Mouse (Mus musculus): ENCODE data around the gene Yipf4. TPM values are rescaled to one million over a fixed set of nuclear protein-coding genes. Genes with fewer than 3 reads are reported as not detected.
"Not testable (repeated sequence)": the region's sequence is repeated elsewhere in the genome, so short reads cannot be mapped to it uniquely, and the experiment has no call there.

Gene Yipf4
- polyA plus RNA-seq, 1 experiment from 2014 or later, result 56.6 TPM

DNA sequence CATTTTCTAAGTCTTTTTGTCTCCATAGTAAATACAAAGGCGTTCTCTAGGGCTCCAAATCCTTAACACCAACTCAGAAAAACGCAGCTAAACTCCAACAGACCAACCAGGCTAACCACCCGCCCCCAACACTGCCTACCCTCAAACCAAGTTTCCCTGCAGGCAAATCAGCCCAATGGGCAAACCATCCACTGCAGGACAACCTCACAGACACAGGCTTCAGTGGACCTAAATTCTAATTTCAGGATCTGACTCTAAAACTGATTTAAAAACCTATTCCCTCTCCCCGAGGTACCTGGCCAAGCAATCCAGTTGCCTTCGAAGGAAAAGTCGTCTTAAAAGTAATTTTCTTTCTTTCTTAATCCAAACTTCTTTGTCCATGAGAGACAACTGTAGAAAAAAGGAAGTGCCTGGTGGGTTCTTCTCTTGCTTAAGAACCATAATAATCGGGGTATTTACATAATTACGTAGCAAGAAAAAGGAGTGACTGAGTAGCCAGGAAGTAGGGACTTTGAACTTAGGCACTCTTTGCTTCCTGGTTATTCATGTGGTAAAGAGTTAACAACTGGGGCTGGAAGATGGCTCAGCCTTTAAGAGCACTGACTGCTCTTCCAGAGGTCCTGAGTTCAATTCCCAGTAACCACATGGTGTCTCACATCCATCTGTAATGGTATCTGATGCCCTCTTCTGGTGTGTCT is 30.4 kb upstream of the Yipf4 start, which contains the start of gene Nlrc4:
Gene Nlrc4 (minus strand): TSS at position 432 of the 698 bp plus-strand sequence.
- WGBS, result 55% methylated on average over 8 of the region's 8 CpGs
- H3K4me3 ChIP-seq (ENCODE audit: low read length), result no peak within 1 kb of the TSS
- ATAC-seq (replicated peaks; ENCODE audit: extremely low read depth, insufficient read depth, low FRiP score), result no peak

GRCm38 (mm10) chr17:74463510-74463909 is 25.8 kb upstream of the Yipf4 start:
- Histone ChIP-seq H3K9me3 (replicated peaks; ENCODE audit: control insufficient read depth, low read length) (no peaks in the 10 kb centered on the region), H3K27me3 (ENCODE audit: control insufficient read depth, insufficient read depth, low read length) (no peaks in the 10 kb centered on the region), H3K36me3 (ENCODE audit: control insufficient read depth, insufficient read depth) (no peaks in the 10 kb centered on the region), H3K27ac (ENCODE audit: low read length) (no peak overlapping the region), H3K9ac (ENCODE audit: low read length) (no peak overlapping the region), H3K4me2 (ENCODE audit: low read depth, low read length) (no peak overlapping the region), H3K4me1 (ENCODE audit: control insufficient read depth, insufficient read depth, low read length) (no peaks in the 10 kb centered on the region), H3K4me3 (ENCODE audit: low read length) (no peak overlapping the region)
- ATAC-seq (replicated peaks; ENCODE audit: extremely low read depth, insufficient read depth, low FRiP score), result no peak

More for the DNA sequence above, 30.4 kb upstream of the Yipf4 start, which contains the start of gene Nlrc4:
- H3K36me3 ChIP-seq (ENCODE audit: control insufficient read depth, insufficient read depth), result no peaks in the 10 kb centered on the region
- no peak within 1 kb of the TSS for H3K9ac ChIP-seq (ENCODE audit: low read length)
- no peak within 1 kb of the TSS for H3K4me2 ChIP-seq (ENCODE audit: low read depth, low read length)
- H3K4me1 ChIP-seq (ENCODE audit: control insufficient read depth, insufficient read depth, low read length), result no peaks in the 10 kb centered on the region
- H3K9me3 ChIP-seq (replicated peaks; ENCODE audit: control insufficient read depth, low read length), result no peaks in the 10 kb centered on the region
- H3K27me3 ChIP-seq (ENCODE audit: control insufficient read depth, insufficient read depth, low read length), result no peaks in the 10 kb centered on the region
- H3K27ac ChIP-seq (ENCODE audit: low read length), result no peak within 1 kb of the TSS

DNA sequence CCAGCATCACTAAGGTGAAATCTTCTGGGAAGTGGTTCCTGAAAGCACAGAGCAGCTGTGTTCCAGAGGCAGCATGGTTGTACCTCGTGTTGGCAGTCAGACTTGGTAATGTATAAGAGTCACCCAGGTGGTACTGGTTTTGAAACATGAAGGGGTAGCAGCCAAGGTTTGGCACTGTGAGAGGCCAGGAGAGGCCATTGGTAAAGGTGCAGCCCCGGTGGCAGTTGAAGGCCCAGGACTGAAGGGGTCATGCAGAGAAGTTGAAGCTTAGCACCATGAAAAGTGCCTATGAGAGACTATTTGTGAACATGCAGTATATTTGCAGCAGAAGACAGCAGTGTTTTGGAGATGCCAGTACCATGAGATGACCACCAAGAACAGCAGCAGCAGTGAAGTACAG is 21.3 kb upstream of the Yipf4 start:
- 78% methylated on average over 2 of the region's 2 CpGs for WGBS
- H3K4me2 ChIP-seq (ENCODE audit: low read depth, low read length); H3K9me3 ChIP-seq (replicated peaks; ENCODE audit: control insufficient read depth, low read length); H3K36me3 ChIP-seq (ENCODE audit: control insufficient read depth, insufficient read depth); H3K27me3 ChIP-seq (ENCODE audit: control insufficient read depth, insufficient read depth, low read length); H3K4me3 ChIP-seq (ENCODE audit: low read length); H3K9ac ChIP-seq (ENCODE audit: low read length); H3K4me1 ChIP-seq (ENCODE audit: control insufficient read depth, insufficient read depth, low read length); H3K27ac ChIP-seq (ENCODE audit: low read length); ATAC-seq (replicated peaks; ENCODE audit: extremely low read depth, insufficient read depth, low FRiP score): not testable (repeated sequence)

DNA sequence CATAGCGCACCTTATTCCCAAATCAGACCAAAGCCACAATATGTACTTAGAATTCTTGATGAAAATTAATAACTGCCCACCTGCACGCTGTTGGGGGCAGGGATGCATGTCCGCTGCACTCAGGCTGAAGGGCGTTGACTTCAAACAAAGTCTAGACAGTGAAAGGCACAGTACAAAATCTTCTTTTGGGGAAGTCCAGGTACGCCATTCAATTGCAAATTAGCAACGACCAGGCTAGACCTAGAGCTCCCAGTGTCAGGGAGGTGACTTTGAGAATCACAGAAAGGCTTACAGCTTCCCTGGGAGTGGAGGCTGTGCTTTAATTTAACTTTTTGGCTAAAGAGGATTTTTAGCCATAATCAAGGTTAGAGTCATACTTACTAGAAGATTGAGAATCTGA is 19.2 kb upstream of the Yipf4 start:
- H3K9ac ChIP-seq (ENCODE audit: low read length); H3K27ac ChIP-seq (ENCODE audit: low read length); H3K9me3 ChIP-seq (replicated peaks; ENCODE audit: control insufficient read depth, low read length); H3K4me1 ChIP-seq (ENCODE audit: control insufficient read depth, insufficient read depth, low read length); ATAC-seq (replicated peaks; ENCODE audit: extremely low read depth, insufficient read depth, low FRiP score); H3K36me3 ChIP-seq (ENCODE audit: control insufficient read depth, insufficient read depth); H3K4me2 ChIP-seq (ENCODE audit: low read depth, low read length); H3K27me3 ChIP-seq (ENCODE audit: control insufficient read depth, insufficient read depth, low read length); H3K4me3 ChIP-seq (ENCODE audit: low read length): not testable (repeated sequence)
- 74% methylated on average over 6 of the region's 6 CpGs for WGBS

DNA sequence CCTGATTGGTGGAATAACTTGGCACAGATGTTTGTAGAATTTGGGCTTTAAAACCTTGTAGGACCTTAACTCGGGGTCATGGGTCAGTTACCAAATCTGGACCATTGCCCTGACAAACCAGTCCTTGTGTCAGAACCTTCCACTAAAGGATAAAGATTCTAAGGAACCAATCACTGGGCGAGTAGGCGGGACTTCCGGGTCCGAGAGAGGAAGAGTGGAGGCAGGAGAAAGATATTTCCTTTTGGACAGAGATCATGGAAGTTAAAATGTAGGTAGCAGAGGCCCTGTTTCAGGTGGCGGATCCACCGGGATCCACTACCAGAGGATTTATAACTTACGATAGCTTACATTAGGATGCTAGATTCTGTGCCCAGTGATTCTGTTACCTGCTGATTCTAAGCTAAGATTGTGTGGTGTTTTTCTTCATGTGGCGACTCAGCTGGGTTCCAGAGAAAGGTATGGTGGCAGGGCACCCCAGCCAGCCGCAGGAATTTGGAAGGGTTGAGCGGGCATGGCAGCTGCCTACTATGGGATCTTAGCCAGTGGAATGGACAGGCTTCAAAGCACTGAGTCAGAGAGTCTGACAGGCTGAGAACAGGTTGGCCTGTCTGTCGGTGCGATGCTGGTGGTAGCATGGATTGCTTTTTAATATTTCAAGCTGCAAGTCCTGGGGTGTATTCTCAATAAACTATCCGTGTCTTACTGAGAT is 8.8 kb upstream of the Yipf4 start:
- H3K4me3 ChIP-seq (ENCODE audit: low read length), result no peak overlapping the region
- 79% methylated on average over 14 of the region's 14 CpGs for WGBS
- no peaks in the 10 kb centered on the region for H3K36me3 ChIP-seq (ENCODE audit: control insufficient read depth, insufficient read depth)
- H3K27ac ChIP-seq (ENCODE audit: low read length), result no peak overlapping the region
- no peaks in the 10 kb centered on the region for H3K9me3 ChIP-seq (replicated peaks; ENCODE audit: control insufficient read depth, low read length)
- no peak for ATAC-seq (replicated peaks; ENCODE audit: extremely low read depth, insufficient read depth, low FRiP score)
- H3K4me2 ChIP-seq (ENCODE audit: low read depth, low read length), result no peak overlapping the region
- H3K9ac ChIP-seq (ENCODE audit: low read length), result no peak overlapping the region
- no peaks in the 10 kb centered on the region for H3K27me3 ChIP-seq (ENCODE audit: control insufficient read depth, insufficient read depth, low read length)
- H3K4me1 ChIP-seq (ENCODE audit: control insufficient read depth, insufficient read depth, low read length), result no peaks in the 10 kb centered on the region

DNA sequence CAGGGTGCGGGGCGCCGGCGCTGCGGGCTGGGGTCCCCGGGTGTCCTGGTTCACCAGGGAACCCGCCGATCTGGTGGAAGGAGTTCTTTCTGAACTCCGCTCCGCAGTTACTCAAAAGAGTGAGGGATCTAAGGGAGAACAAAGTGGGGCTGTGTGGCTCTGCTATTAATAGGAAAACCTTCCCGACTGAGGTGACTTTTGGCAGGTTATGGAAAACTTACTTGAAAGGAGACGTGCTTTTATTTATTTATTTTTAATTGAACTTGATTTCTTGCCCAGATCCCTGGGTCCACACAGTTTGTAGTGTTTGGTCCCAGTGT is 568 bp downstream of the Yipf4 start:
- peaks cover 5% of the 10 kb centered on the region for H3K4me1 ChIP-seq (ENCODE audit: control insufficient read depth, insufficient read depth, low read length)
- H3K36me3 ChIP-seq (ENCODE audit: control insufficient read depth, insufficient read depth), result peaks cover 17% of the 10 kb centered on the region
- peak overlapping the region; percentile 95 for H3K9ac ChIP-seq (ENCODE audit: low read length)
- WGBS, result 1% methylated on average over 12 of the region's 12 CpGs
- H3K27me3 ChIP-seq (ENCODE audit: control insufficient read depth, insufficient read depth, low read length), result no peaks in the 10 kb centered on the region
- peak overlapping the region; percentile 98 for H3K4me3 ChIP-seq (ENCODE audit: low read length)
- H3K4me2 ChIP-seq (ENCODE audit: low read depth, low read length), result peak overlapping the region; percentile 73
- H3K27ac ChIP-seq (ENCODE audit: low read length), result peak overlapping the region; percentile 90
- no peaks in the 10 kb centered on the region for H3K9me3 ChIP-seq (replicated peaks; ENCODE audit: control insufficient read depth, low read length)
- ATAC-seq (replicated peaks; ENCODE audit: extremely low read depth, insufficient read depth, low FRiP score), result no peak

GRCm38 (mm10) chr17:74491565-74491964 is 2.3 kb downstream of the Yipf4 start:
- Histone ChIP-seq H3K9ac (ENCODE audit: low read length) (no peak overlapping the region), H3K4me1 (ENCODE audit: control insufficient read depth, insufficient read depth, low read length) (peaks cover 5% of the 10 kb centered on the region)
- ATAC-seq (replicated peaks; ENCODE audit: extremely low read depth, insufficient read depth, low FRiP score), result no peak

DNA sequence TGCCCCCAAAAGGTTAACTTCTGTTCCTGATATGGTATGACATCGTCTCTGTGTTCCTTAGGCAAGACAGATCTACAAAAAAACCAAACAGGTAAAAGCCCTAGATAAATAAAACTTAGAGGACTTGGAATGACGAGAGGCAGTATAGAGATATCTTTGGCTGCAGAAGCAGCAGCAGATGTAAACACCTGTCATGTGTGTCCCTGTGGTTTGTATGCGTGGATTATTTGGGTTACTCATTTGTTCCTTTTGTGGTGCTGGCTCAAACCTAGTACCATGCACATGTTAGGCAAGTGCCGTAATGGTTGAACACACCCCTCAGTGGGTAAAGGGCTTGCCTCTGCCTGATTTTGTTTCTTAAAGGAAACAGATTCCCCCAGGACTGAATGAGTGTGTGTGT is 10.9 kb downstream of the Yipf4 start:
- Histone ChIP-seq H3K9me3 (replicated peaks; ENCODE audit: control insufficient read depth, low read length) (no peaks in the 10 kb centered on the region), H3K9ac (ENCODE audit: low read length) (no peak overlapping the region), H3K4me3 (ENCODE audit: low read length) (no peak overlapping the region), H3K4me1 (ENCODE audit: control insufficient read depth, insufficient read depth, low read length) (no peaks in the 10 kb centered on the region), H3K27me3 (ENCODE audit: control insufficient read depth, insufficient read depth, low read length) (no peaks in the 10 kb centered on the region), H3K27ac (ENCODE audit: low read length) (no peak overlapping the region), H3K4me2 (ENCODE audit: low read depth, low read length) (no peak overlapping the region), H3K36me3 (ENCODE audit: control insufficient read depth, insufficient read depth) (peaks cover 29% of the 10 kb centered on the region)
- 82% methylated on average over 4 of the region's 4 CpGs for WGBS
- ATAC-seq (replicated peaks; ENCODE audit: extremely low read depth, insufficient read depth, low FRiP score), result no peak

More at GRCm38 (mm10) chr17:74491565-74491964, 2.3 kb downstream of the Yipf4 start:
- H3K4me3 ChIP-seq (ENCODE audit: low read length), result no peak overlapping the region
- H3K36me3 ChIP-seq (ENCODE audit: control insufficient read depth, insufficient read depth), result peaks cover 27% of the 10 kb centered on the region
- H3K27me3 ChIP-seq (ENCODE audit: control insufficient read depth, insufficient read depth, low read length), result no peaks in the 10 kb centered on the region
- no peaks in the 10 kb centered on the region for H3K9me3 ChIP-seq (replicated peaks; ENCODE audit: control insufficient read depth, low read length)
- H3K4me2 ChIP-seq (ENCODE audit: low read depth, low read length), result no peak overlapping the region
- 94% methylated on average over 3 of the region's 3 CpGs for WGBS
- no peak overlapping the region for H3K27ac ChIP-seq (ENCODE audit: low read length)

- Histone ChIP-seq H3K36me3 (ENCODE audit: control insufficient read depth, insufficient read depth) (peaks cover 23% of the 10 kb centered on the region), H3K9ac (ENCODE audit: low read length) (no peak overlapping the region), H3K4me1 (ENCODE audit: control insufficient read depth, insufficient read depth, low read length) (no peaks in the 10 kb centered on the region), H3K27ac (ENCODE audit: low read length) (no peak overlapping the region), H3K4me3 (ENCODE audit: low read length) (no peak overlapping the region), H3K27me3 (ENCODE audit: control insufficient read depth, insufficient read depth, low read length) (no peaks in the 10 kb centered on the region), H3K9me3 (replicated peaks; ENCODE audit: control insufficient read depth, low read length) (no peaks in the 10 kb centered on the region), H3K4me2 (ENCODE audit: low read depth, low read length) (no peak overlapping the region)
- no peak for ATAC-seq (replicated peaks; ENCODE audit: extremely low read depth, insufficient read depth, low FRiP score)
Observed at GRCm38 (mm10) chr17:74501085-74501484, 11.8 kb downstream of the Yipf4 start.

Data from heart, embryonic 16.5 days (tissue).